ENCODE assay signal across 8 mouse cellular contexts in genomic region chr2:30918780-30919329, GRCm38 (mm10). TPM values are rescaled to one million over a fixed set of nuclear protein-coding genes. Genes with fewer than 3 reads are reported as not detected.
DNase-seq lines count a peak whose midpoint lies in the region; TF ChIP-seq lines count a peak whose summit lies in the region.

No protein-coding gene starts in this region.

- no peaks in the 10 kb centered on the region for H3K4me1 ChIP-seq in kidney, adult 2 months (ENCODE audit: control insufficient read depth, insufficient read depth, low read length)

- intact Hi-C loops in left cerebral cortex, postnatal 10 days (cut with DNase I): no loop called here

- no peak overlapping the region for H3K4me3 ChIP-seq in kidney, adult 2 months (ENCODE audit: insufficient read depth, low read depth, low read length)

- H3K27ac ChIP-seq in kidney, adult 2 months (ENCODE audit: insufficient read depth, low read depth, low read length): 0 out of 2 replicates have a peak overlapping the region, but pooled peaks have one; percentile 13

- 38% methylated on average over 8 of the region's 8 CpGs for WGBS in kidney, adult 2 months

- TF ChIP-seq POLR2A in kidney, adult 2 months (IDR thresholded peaks at IDR 0.05; ENCODE audit: low read depth, low read length): no peak

- no peak for TF ChIP-seq CTCF in kidney, adult 2 months (conservative IDR thresholded peaks at IDR 0.05; ENCODE audit: insufficient read depth, insufficient read length, low read depth, low read length)

- no peaks in the 10 kb centered on the region for H3K36me3 ChIP-seq in kidney, adult 2 months (ENCODE audit: control insufficient read depth, insufficient read depth, low read length)

- no peaks in the 10 kb centered on the region for H3K27me3 ChIP-seq in kidney, adult 2 months (replicated peaks; ENCODE audit: control insufficient read depth, insufficient read depth, low read length)

- DNase-seq in kidney, adult 2 months: peak; percentile 35
- DNase-seq in kidney, postnatal 25 days: no peak
- DNase-seq in ES-CJ7 (ENCODE audit: low read depth, low spot score): peak; percentile 70
- DNase-seq in embryo, embryonic 9.5 days (ENCODE audit: extremely low spot score): peak; percentile 51
- peak; percentile 43 for DNase-seq in kidney, postnatal 14 days
- DNase-seq in left cerebral cortex, postnatal 10 days (ENCODE audit: extremely low spot score in 1 of 2, low spot score in 2 of 2): no peak
- DNase-seq in frontal cortex, postnatal 36 days (ENCODE audit: low spot score in 2 of 2): no peak
- no peak for DNase-seq in gastrocnemius, postnatal 25 days

RNA-seq across cellular contexts. Expression of gene Ptges, which starts 10.8 kb away (rescaled TPM):
- 36.3 and 45.2 TPM in 2 replicates for polyA plus RNA-seq in kidney, adult 2 months (2012; rRNA removed)
- 1 to 10 TPM; 4.2 to 6.2 TPM for total RNA-seq in left cerebral cortex, postnatal 10 days (2021)
- total RNA-seq in gastrocnemius, postnatal 25 days (2021): 1 to 10 TPM; 4.1 to 6.9 TPM

RNA-seq across cellular contexts. Expression of gene Tor1b, which starts 33.9 kb away (rescaled TPM):
- polyA plus RNA-seq in kidney, adult 2 months (2012; rRNA removed): 22.4 and 22.7 TPM in 2 replicates
- total RNA-seq in left cerebral cortex, postnatal 10 days (2021): 10 to 100 TPM; 27.6 to 31.2 TPM
- total RNA-seq in gastrocnemius, postnatal 25 days (2021): 10 to 100 TPM; 19.0 to 19.3 TPM

RNA-seq across cellular contexts. Expression of gene Tor1a, which starts 48.9 kb away (rescaled TPM):
- polyA plus RNA-seq in kidney, adult 2 months (2012; rRNA removed): 40.8 and 45.0 TPM in 2 replicates
- 10 to 100 TPM; 44.5 to 44.7 TPM for total RNA-seq in left cerebral cortex, postnatal 10 days (2021)
- total RNA-seq in gastrocnemius, postnatal 25 days (2021): 1 to 10 TPM; 4.3 to 5.9 TPM

Comparison
In these comparisons a context has a peak if more than half of its experiments do, and no peak if none do; other contexts are left out.
1. DNase-seq: peak in kidney, adult 2 months (single experiment), ES-CJ7 (single experiment), embryo, embryonic 9.5 days (single experiment) and kidney, postnatal 14 days (single experiment); none in kidney, postnatal 25 days (0 of 2), left cerebral cortex, postnatal 10 days (0 of 2), frontal cortex, postnatal 36 days (0 of 2) and gastrocnemius, postnatal 25 days (single experiment).
2. RNA of gene Tor1a, which starts 48.9 kb away (total RNA-seq): 44.5 to 44.7 TPM in left cerebral cortex, postnatal 10 days; 4.3 to 5.9 TPM in gastrocnemius, postnatal 25 days; every median in the first group is over 4 times any median in the second.